Mouse (Mus musculus): ENCODE data around the gene Papss1.
A peak's percentile ranks its signal among the peaks of the same experiment; 100 is the strongest.

Papss1 gene

GRCm38 (mm10) chr3:131634091-131634490 is 69.5 kb downstream of the Papss1 start:
- no peak for DNase-seq (ENCODE audit: low read depth)

GRCm38 (mm10) chr3:131636126-131636525 is 71.6 kb downstream of the Papss1 start:
- DNase-seq (ENCODE audit: low read depth): no peak

GRCm38 (mm10) chr3:131637008-131637407 is 72.4 kb downstream of the Papss1 start:
- DNase-seq (ENCODE audit: low read depth): no peak

GRCm38 (mm10) chr3:131637664-131638063 is 73.1 kb downstream of the Papss1 start:
- no peak for DNase-seq (ENCODE audit: low read depth)

GRCm38 (mm10) chr3:131638216-131638615 is 73.6 kb downstream of the Papss1 start:
- no peak for DNase-seq (ENCODE audit: low read depth)

- no peak for DNase-seq (ENCODE audit: low read depth)
Measured at GRCm38 (mm10) chr3:131642681-131643292, 78.2 kb downstream of the Papss1 start.

GRCm38 (mm10) chr3:131645203-131645602 is 80.6 kb downstream of the Papss1 start:
- DNase-seq (ENCODE audit: low read depth): peak; percentile 51

GRCm38 (mm10) chr3:131654366-131654765 is 89.8 kb downstream of the Papss1 start:
- no peak for DNase-seq (ENCODE audit: low read depth)

- no peak for DNase-seq (ENCODE audit: low read depth)
Measured at GRCm38 (mm10) chr3:131656032-131656431, 91.5 kb downstream of the Papss1 start.

GRCm38 (mm10) chr3:131660126-131660525 is 95.6 kb downstream of the Papss1 start:
- DNase-seq (ENCODE audit: low read depth): no peak

- no peak for DNase-seq (ENCODE audit: low read depth)
Measured at GRCm38 (mm10) chr3:131660629-131661028, 96.1 kb downstream of the Papss1 start.

GRCm38 (mm10) chr3:131662589-131663148 is 98.1 kb downstream of the Papss1 start:
- no peak for DNase-seq (ENCODE audit: low read depth)

GRCm38 (mm10) chr3:131669910-131670309 is 105.3 kb downstream of the Papss1 start:
- no peak for DNase-seq (ENCODE audit: low read depth)

GRCm38 (mm10) chr3:131686106-131686505 is 121.5 kb downstream of the Papss1 start:
- no peak for DNase-seq (ENCODE audit: low read depth)

- no peak for DNase-seq (ENCODE audit: low read depth)
Measured at GRCm38 (mm10) chr3:131689949-131690348, 125.4 kb downstream of the Papss1 start.

GRCm38 (mm10) chr3:131690543-131690942 is 126.0 kb downstream of the Papss1 start:
- DNase-seq (ENCODE audit: low read depth): no peak

- no peak for DNase-seq (ENCODE audit: low read depth)
Measured at GRCm38 (mm10) chr3:131691202-131691601, 126.6 kb downstream of the Papss1 start.

Data from fibroblast of lung, adult 2 months (primary cell).